Mouse (Mus musculus) lung, embryonic 16.5 days (tissue): ENCODE measurements around the gene Ldah. TPM values are rescaled to one million over a fixed set of nuclear protein-coding genes. Genes with fewer than 3 reads are reported as not detected.
"Not testable (repeated sequence)": the region's sequence is repeated elsewhere in the genome, so short reads cannot be mapped to it uniquely, and the experiment has no call there.

Experiments
- ATAC-seq: fragments of 200-750 bp; cut with Nextera tagmentation; 2 replicates; pipeline ENCODE4 v1.8.0; 2017; ENCODE audit warnings: low read depth, mild to moderate bottlenecking, moderate library complexity
- H3K27ac ChIP-seq: fragments of 300-500 bp; sonication (generic); 2 replicates; pipeline ENCODE4 v1.5.1; 2014; ENCODE audit warnings: mild to moderate bottlenecking, control low read depth, low read length
- H3K27me3 ChIP-seq: fragments of 300-500 bp; sonication (generic); 2 replicates; pipeline ENCODE4 v1.6.1; 2014; ENCODE audit warnings: low read depth, low read length, mixed read lengths; ENCODE audit not compliant: control insufficient read depth, insufficient read depth
- H3K36me3 ChIP-seq: fragments of 300-500 bp; sonication (generic); 2 replicates; pipeline ENCODE4 v1.6.1; 2014; ENCODE audit warnings: low read length; ENCODE audit not compliant: control insufficient read depth, insufficient read depth
- H3K4me1 ChIP-seq: fragments of 300-500 bp; sonication (generic); replicated peaks from 2 replicates; pipeline ENCODE4 v1.6.1; 2014; ENCODE audit warnings: low read length, mixed read lengths; ENCODE audit not compliant: control insufficient read depth, insufficient read depth
- H3K4me2 ChIP-seq: fragments of 300-500 bp; sonication (generic); 2 replicates; pipeline ENCODE4 v1.6.1; 2014; ENCODE audit warnings: low read depth, low read length, control low read depth
- H3K4me3 ChIP-seq: fragments of 300-500 bp; sonication (generic); 2 replicates; pipeline ENCODE4 v1.5.1; 2014; ENCODE audit warnings: mild to moderate bottlenecking, low read length, control low read depth
- H3K9ac ChIP-seq: fragments of 300-500 bp; sonication (generic); 2 replicates; pipeline ENCODE4 v1.6.1; 2014; ENCODE audit warnings: low read length, control low read depth
- H3K9me3 ChIP-seq: fragments of 300-500 bp; sonication (generic); 2 replicates; pipeline ENCODE4 v1.6.1; 2016; ENCODE audit warnings: low read length; ENCODE audit not compliant: control insufficient read depth
- WGBS: fragments of 180-500 bp; shearing (Covaris S2); extraction: QIAGEN DNeasy Blood & Tissue Kit; methylation state at CpG from one replicate; pipeline ENCODE4 v1.1.7; 2014; 5-methylcytosine and 5-hydroxymethylcytosine counted together
- polyA plus RNA-seq: library from polyadenylated mRNA; unstranded; fragments of >200 nt; fragmentation: Nextera tagmentation; extraction: Ambion mirVana; gene quantifications from 2 replicates; pipeline ENCODE4 v1.2.1, GENCODE M21; 2015

The Ldah gene
- polyA plus RNA-seq = 48.4 and 55.0 TPM in 2 replicates

- ATAC-seq = peak; percentile 97
These were observed at the start of gene Ldah for GRCm38 (mm10) chr12:8207978-8208403. TSS of gene Ldah (plus strand) at chr12:8208107.

DNA sequence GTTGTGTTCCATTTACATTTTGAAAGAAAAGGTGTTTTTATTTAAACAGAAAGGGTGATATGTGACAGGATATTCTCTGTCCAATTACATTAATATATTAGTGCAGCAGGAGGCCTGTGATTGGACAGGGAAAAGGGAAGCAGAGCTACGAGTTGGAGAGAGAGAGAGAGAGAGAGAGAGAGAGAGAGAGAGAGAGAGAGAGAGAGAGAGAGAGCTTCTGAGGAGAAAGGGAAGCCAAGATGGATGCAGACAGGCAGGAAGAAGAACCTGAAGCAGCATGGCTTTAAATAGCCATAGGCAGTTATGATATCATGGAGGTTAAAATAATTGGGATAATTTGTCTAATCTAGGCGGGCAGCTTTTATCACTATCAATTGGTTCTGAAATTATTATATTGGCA lies 40.2 kb upstream of the Ldah start:
- 52% methylated on average over 2 of the region's 2 CpGs for WGBS
- no peaks in the 10 kb centered on the region for H3K4me1 ChIP-seq
- ATAC-seq = no peak
- H3K27ac ChIP-seq = no peak overlapping the region
- H3K36me3 ChIP-seq = no peaks in the 10 kb centered on the region
- no peaks in the 10 kb centered on the region for H3K27me3 ChIP-seq
- H3K9me3 ChIP-seq = no peaks in the 10 kb centered on the region
- no peak overlapping the region for H3K9ac ChIP-seq
- H3K4me3 ChIP-seq = no peak overlapping the region
- no peak overlapping the region for H3K4me2 ChIP-seq

More at GRCm38 (mm10) chr12:8207978-8208403, at the start of gene Ldah:
- Histone ChIP-seq H3K9me3 (no peaks in the 10 kb centered on the region), H3K4me3 (peak within 1 kb of the TSS; percentile 74), H3K36me3 (peaks cover 2% of the 10 kb centered on the region; the same call in 1 of the 2 replicates), H3K27ac (no peak within 1 kb of the TSS), H3K4me2 (peak within 1 kb of the TSS; percentile 71), H3K27me3 (no peaks in the 10 kb centered on the region), H3K9ac (peak within 1 kb of the TSS; percentile 83), H3K4me1 (peaks cover 3% of the 10 kb centered on the region; the same call in 1 of the 2 replicates)
- WGBS = under 1% methylated on average over 34 of the region's 34 CpGs

- Histone ChIP-seq H3K27ac (no peak overlapping the region), H3K4me3 (no peak overlapping the region), H3K36me3 (no peaks in the 10 kb centered on the region), H3K4me2 (no peak overlapping the region), H3K27me3 (no peaks in the 10 kb centered on the region), H3K4me1 (no peaks in the 10 kb centered on the region), H3K9me3 (no peaks in the 10 kb centered on the region), H3K9ac (no peak overlapping the region)
- no peak for ATAC-seq
- 54% methylated on average over 6 of the region's 6 CpGs for WGBS
These were observed 27.0 kb upstream of the Ldah start for GRCm38 (mm10) chr12:8180921-8181320.

DNA sequence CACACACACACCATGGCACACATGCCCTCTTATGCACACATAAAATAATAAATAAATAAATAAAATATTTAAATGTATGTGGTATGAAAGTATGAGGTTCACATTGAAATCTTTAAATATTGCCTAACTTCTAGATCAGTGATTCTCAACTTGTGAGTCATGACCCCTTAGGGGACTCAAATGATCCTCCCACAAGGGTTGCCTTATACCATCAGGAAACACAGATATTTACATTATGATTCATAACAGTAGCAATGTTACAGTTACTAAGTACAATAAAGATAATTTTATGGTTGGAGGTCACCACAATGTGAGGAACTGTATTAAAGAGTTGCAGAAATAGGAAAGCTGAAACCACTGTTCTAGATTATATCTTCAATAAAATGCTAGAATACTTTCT lies 26.2 kb upstream of the Ldah start:
- Histone ChIP-seq H3K9ac (no peak overlapping the region), H3K4me3 (no peak overlapping the region), H3K4me2 (no peak overlapping the region), H3K27ac (no peak overlapping the region), H3K27me3 (no peaks in the 10 kb centered on the region), H3K9me3 (no peaks in the 10 kb centered on the region), H3K4me1 (no peaks in the 10 kb centered on the region), H3K36me3 (no peaks in the 10 kb centered on the region)
- no peak for ATAC-seq

GRCm38 (mm10) chr12:8184518-8184917 lies 23.4 kb upstream of the Ldah start:
- Histone ChIP-seq H3K9me3 (no peaks in the 10 kb centered on the region; the same call in 1 of the 2 replicates), H3K27ac (no peak overlapping the region), H3K4me2 (no peak overlapping the region), H3K4me1 (no peaks in the 10 kb centered on the region), H3K27me3 (no peaks in the 10 kb centered on the region), H3K4me3 (no peak overlapping the region), H3K9ac (no peak overlapping the region), H3K36me3 (no peaks in the 10 kb centered on the region)
- no peak for ATAC-seq

DNA sequence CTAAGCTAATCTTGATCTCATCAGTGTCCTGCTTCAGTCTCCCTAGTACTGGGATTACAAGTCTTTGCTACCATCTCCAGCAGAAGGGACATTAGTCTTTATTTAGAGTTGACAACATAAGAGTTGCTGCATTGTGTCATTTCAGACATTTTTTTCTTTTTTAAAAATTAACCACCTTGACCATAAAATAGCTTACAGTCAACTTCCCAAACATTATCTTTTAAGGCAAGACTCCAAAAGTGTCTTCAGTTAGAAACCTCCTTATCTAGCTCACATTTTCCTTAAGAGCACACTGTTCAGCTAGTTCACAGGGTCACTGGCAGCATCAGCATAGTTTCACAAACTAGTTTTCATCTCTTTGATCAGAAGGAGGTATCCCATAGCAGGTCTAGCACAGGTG lies 19.7 kb upstream of the Ldah start:
- Histone ChIP-seq H3K9ac (no peak overlapping the region), H3K4me2 (no peak overlapping the region), H3K4me3 (no peak overlapping the region), H3K9me3 (no peaks in the 10 kb centered on the region; the same call in 1 of the 2 replicates), H3K27ac (no peak overlapping the region), H3K27me3 (no peaks in the 10 kb centered on the region), H3K36me3 (no peaks in the 10 kb centered on the region), H3K4me1 (no peaks in the 10 kb centered on the region)
- no peak for ATAC-seq

DNA sequence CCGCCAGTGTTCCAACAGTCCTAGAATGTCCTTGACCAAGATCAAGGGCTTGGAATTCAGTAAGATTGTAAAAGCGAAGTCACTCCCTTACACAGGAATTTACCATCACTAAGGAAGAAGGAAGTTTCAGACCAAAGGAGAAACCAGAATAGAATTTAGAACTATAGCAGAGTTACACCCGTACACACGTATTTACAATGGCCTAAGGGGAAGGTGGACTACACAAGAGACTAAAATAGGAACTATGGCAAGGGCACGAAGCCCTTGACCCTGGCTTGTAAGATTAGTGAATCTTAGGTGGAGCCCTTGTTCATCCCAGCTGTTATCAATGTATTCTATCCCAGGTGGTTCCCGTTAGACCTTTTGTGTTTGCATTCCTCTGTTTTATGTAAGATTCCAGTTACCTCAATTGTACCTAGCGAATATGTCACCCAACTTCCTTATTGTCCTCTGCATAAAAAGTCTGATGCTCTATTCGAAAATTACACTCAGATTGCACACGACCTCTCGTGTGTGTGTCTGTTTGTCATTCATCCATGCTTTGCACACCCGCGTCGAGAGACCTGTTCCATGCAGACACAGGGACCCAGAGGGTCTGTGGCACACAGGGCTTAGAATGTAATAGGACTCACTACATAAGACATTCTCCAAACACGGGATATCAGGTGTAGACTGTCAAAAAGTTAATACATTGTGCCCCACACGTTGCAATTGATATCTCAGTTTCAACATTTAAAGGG lies 18.9 kb upstream of the Ldah start:
- not testable (repeated sequence) for H3K9me3 ChIP-seq, H3K27me3 ChIP-seq, H3K36me3 ChIP-seq, H3K27ac ChIP-seq, H3K9ac ChIP-seq, ATAC-seq, H3K4me2 ChIP-seq, H3K4me3 ChIP-seq, H3K4me1 ChIP-seq
- WGBS = 81% methylated on average over 15 of the region's 15 CpGs

- Histone ChIP-seq H3K36me3 (no peaks in the 10 kb centered on the region), H3K9me3 (no peaks in the 10 kb centered on the region; the same call in 1 of the 2 replicates), H3K4me3 (no peak overlapping the region), H3K27ac (no peak overlapping the region), H3K27me3 (no peaks in the 10 kb centered on the region), H3K4me2 (no peak overlapping the region), H3K9ac (no peak overlapping the region), H3K4me1 (no peaks in the 10 kb centered on the region)
- no peak for ATAC-seq
- WGBS = 40% methylated on average over 3 of the region's 3 CpGs
These were observed 18.2 kb upstream of the Ldah start for GRCm38 (mm10) chr12:8189722-8190121.

DNA sequence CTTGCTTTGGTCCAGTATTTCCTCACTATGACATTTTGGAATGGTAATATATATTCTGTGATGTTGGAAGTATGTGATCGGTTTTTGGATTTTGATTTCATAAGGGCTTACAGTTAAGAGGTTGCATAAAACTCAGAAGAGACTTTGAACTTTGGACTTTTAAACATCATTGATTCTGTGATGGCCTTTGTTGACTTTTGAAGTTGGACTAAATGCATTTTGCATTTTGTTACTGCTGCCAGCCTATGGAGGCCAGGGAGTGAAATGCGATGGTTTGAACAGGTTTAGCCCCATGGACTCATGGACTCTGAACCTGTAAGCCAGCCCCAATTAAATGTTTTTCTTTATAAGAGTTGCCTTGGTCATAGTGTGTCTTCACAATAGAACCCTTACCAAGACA lies 2.2 kb upstream of the Ldah start:
- Histone ChIP-seq H3K27me3 (no peaks in the 10 kb centered on the region), H3K27ac (no peak overlapping the region), H3K4me1 (peaks cover 3% of the 10 kb centered on the region; the same call in 1 of the 2 replicates), H3K36me3 (no peaks in the 10 kb centered on the region), H3K4me3 (no peak overlapping the region), H3K4me2 (no peak overlapping the region), H3K9ac (no peak overlapping the region), H3K9me3 (no peaks in the 10 kb centered on the region)
- 85% methylated on average over 2 of the region's 2 CpGs for WGBS
- no peak for ATAC-seq
